Comparison of ENCODE assay signal across 8 mouse cellular contexts in genomic region chr7:24316567-24317092, GRCm38 (mm10). TPM values are rescaled to one million over a fixed set of nuclear protein-coding genes. Genes with fewer than 3 reads are reported as not detected.
DNase-seq lines count a peak whose midpoint lies in the region; ATAC-seq and TF ChIP-seq lines count a peak whose summit lies in the region.

Gene Zfp94, minus strand, starts transcription at chr7:24316666.

- peak; percentile 97 for DNase-seq in A20 (ENCODE audit: low read depth, low spot score)
- peak; percentile 95 to 97 for DNase-seq in heart, adult 9 months (ENCODE audit: low spot score in 2 of 2)
- peak; percentile 59 to 75 for DNase-seq in monocyte, adult 2 months (ENCODE audit: low read depth in 1 of 2, low spot score in 2 of 2)
- DNase-seq in spleen, postnatal 36 days (ENCODE audit: low spot score in 2 of 2), result peak; percentile 95 to 96

- no peak for TF ChIP-seq POLR2A in bone marrow macrophage, adult 2 months (IDR thresholded peaks at IDR 0.05; ENCODE audit: borderline replicate concordance, low read depth, low read length)
- TF ChIP-seq POLR2A in embryonic fibroblast, embryonic 13.5 days (IDR thresholded peaks at IDR 0.05; ENCODE audit: low read depth, low read length), result peak; percentile 78

- WGBS in kidney, embryonic 14.5 days, result under 1% methylated on average over 33 of the region's 33 CpGs
- under 1% methylated on average over 33 of the region's 33 CpGs for WGBS in limb, embryonic 15.5 days

- peaks cover 5% of the 10 kb centered on the region; the same call in 1 of the 2 replicates for H3K36me3 ChIP-seq in kidney, embryonic 14.5 days (ENCODE audit: control insufficient read depth, insufficient read depth, low read length)
- peaks cover 9% of the 10 kb centered on the region for H3K36me3 ChIP-seq in limb, embryonic 15.5 days

- no peaks in the 10 kb centered on the region for H3K27me3 ChIP-seq in kidney, embryonic 14.5 days (ENCODE audit: control insufficient read depth, insufficient read depth, low read length)
- H3K27me3 ChIP-seq in limb, embryonic 15.5 days, result no peaks in the 10 kb centered on the region

- H3K9ac ChIP-seq in kidney, embryonic 14.5 days (ENCODE audit: low read depth, low read length), result peak within 1 kb of the TSS; percentile 68
- H3K9ac ChIP-seq in limb, embryonic 15.5 days, result peak within 1 kb of the TSS; percentile 55

- peak within 1 kb of the TSS; percentile 89 for H3K4me2 ChIP-seq in kidney, embryonic 14.5 days (replicated peaks; ENCODE audit: low read depth, low read length)
- H3K4me2 ChIP-seq in limb, embryonic 15.5 days, result peak within 1 kb of the TSS; percentile 80

- peak within 1 kb of the TSS; percentile 77 for H3K4me3 ChIP-seq in bone marrow macrophage, adult 2 months (ENCODE audit: insufficient read depth, low read length)
- H3K4me3 ChIP-seq in embryonic fibroblast, embryonic 13.5 days (ENCODE audit: insufficient read depth, low read length), result peak within 1 kb of the TSS; percentile 69
- H3K4me3 ChIP-seq in kidney, embryonic 14.5 days (ENCODE audit: low read length), result peak within 1 kb of the TSS; percentile 62
- H3K4me3 ChIP-seq in limb, embryonic 15.5 days, result peak within 1 kb of the TSS; percentile 61

- peaks cover 8% of the 10 kb centered on the region for H3K4me1 ChIP-seq in bone marrow macrophage, adult 2 months (ENCODE audit: control insufficient read depth, insufficient read depth, low read length)
- peaks cover 2% of the 10 kb centered on the region; the same call in 1 of the 2 replicates for H3K4me1 ChIP-seq in embryonic fibroblast, embryonic 13.5 days (ENCODE audit: control insufficient read depth, insufficient read depth, low read length)
- H3K4me1 ChIP-seq in kidney, embryonic 14.5 days (ENCODE audit: control insufficient read depth, insufficient read depth, low read length), result peaks cover 5% of the 10 kb centered on the region; the same call in 1 of the 2 replicates
- peaks cover 7% of the 10 kb centered on the region; the same call in 1 of the 2 replicates for H3K4me1 ChIP-seq in limb, embryonic 15.5 days

- H3K27ac ChIP-seq in bone marrow macrophage, adult 2 months (ENCODE audit: insufficient read depth, low read depth, low read length), result peak within 1 kb of the TSS; percentile 59
- peak within 1 kb of the TSS; percentile 37 for H3K27ac ChIP-seq in embryonic fibroblast, embryonic 13.5 days (ENCODE audit: insufficient read depth, low read length)
- peak within 1 kb of the TSS; percentile 83 for H3K27ac ChIP-seq in kidney, embryonic 14.5 days (ENCODE audit: low read depth, low read length)
- H3K27ac ChIP-seq in limb, embryonic 15.5 days, result peak within 1 kb of the TSS; percentile 93

- no peaks in the 10 kb centered on the region for H3K9me3 ChIP-seq in kidney, embryonic 14.5 days (ENCODE audit: control insufficient read depth, low read length)
- H3K9me3 ChIP-seq in limb, embryonic 15.5 days, result no peaks in the 10 kb centered on the region

- no peak for TF ChIP-seq CTCF in bone marrow macrophage, adult 2 months (IDR thresholded peaks at IDR 0.05; ENCODE audit: low read depth, low read length)
- no peak for TF ChIP-seq CTCF in embryonic fibroblast, embryonic 13.5 days (IDR thresholded peaks at IDR 0.05; ENCODE audit: borderline replicate concordance, insufficient read depth, low read length)

- ATAC-seq in kidney, embryonic 14.5 days (ENCODE audit: low FRiP score, low TSS enrichment), result peak; percentile 95
- ATAC-seq in limb, embryonic 15.5 days (ENCODE audit: insufficient number of reproducible peaks, low FRiP score, low TSS enrichment, low read depth), result peak; percentile 94

RNA-seq across cellular contexts. Expression of gene Zfp94, which starts in this region (rescaled TPM):
- 3.5 and 5.3 TPM in 2 replicates for polyA plus RNA-seq in bone marrow macrophage, adult 2 months (2012; ENCODE audit: insufficient read depth, insufficient read length, missing spikeins)
- polyA plus RNA-seq in embryonic fibroblast, embryonic 13.5 days (2011; ENCODE audit: insufficient read length, low read depth, missing spikeins), result 3.8 and 4.4 TPM in 2 replicates
- polyA plus RNA-seq in kidney, embryonic 14.5 days (2014; fragmentation: Nextera tagmentation; extraction: Ambion mirVana), result 9.6 and 10.3 TPM in 2 replicates
- polyA plus RNA-seq in limb, embryonic 15.5 days (2015; fragmentation: Nextera tagmentation; extraction: Ambion mirVana), result 12.2 and 12.8 TPM in 2 replicates

Comparison
In these comparisons a context has a peak if more than half of its experiments do, and no peak if none do; other contexts are left out.
1. Peak in every context shown above with its lines: DNase-seq, ATAC-seq, H3K4me3 ChIP-seq and H3K27ac ChIP-seq.
2. H3K27ac ChIP-seq: peak in every context shown above with its lines; median percentile 93 in limb, embryonic 15.5 days; 83 in kidney, embryonic 14.5 days; 59 in bone marrow macrophage, adult 2 months; 37 in embryonic fibroblast, embryonic 13.5 days.